Comparison of ENCODE assay signal across 22 mouse cellular contexts in genomic region chr7:66198416-66198815, GRCm38 (mm10).
DNase-seq lines count a peak whose midpoint lies in the region; ATAC-seq and TF ChIP-seq lines count a peak whose summit lies in the region.
"Had no signal": no experiment of that assay in that cellular context is flagged by ENCODE, and none has a peak within 500 bp of the region (broad histone marks: within the 10 kb centered on the region; RNA-seq: fewer than 3 reads in every experiment).

No protein-coding gene starts in this region.

- DNase-seq in heart, postnatal 10 days: no peak
- DNase-seq in liver, embryonic 13.5 days: no peak
- DNase-seq in liver, postnatal 0 days: no peak
- peak; percentile 69 for DNase-seq in A20 (ENCODE audit: low read depth, low spot score)
- DNase-seq in frontal cortex, postnatal 10 days (ENCODE audit: low spot score in 2 of 2): no peak
- no peak for DNase-seq in gastrocnemius, postnatal 36 days
- DNase-seq: cerebellum, adult 18-20 months; cerebellum, postnatal 25 days; embryo, embryonic 11 days; gastrocnemius, postnatal 10 days; kidney, postnatal 4 days; layer of hippocampus, adult 9-11 months; right cerebral cortex, postnatal 25 days had no signal

- H3K9me3 ChIP-seq in heart, embryonic 11.5 days (replicated peaks; ENCODE audit: control insufficient read depth, low read length): no peaks in the 10 kb centered on the region
- H3K9me3 ChIP-seq in liver, embryonic 13.5 days (replicated peaks): no peaks in the 10 kb centered on the region
- no peaks in the 10 kb centered on the region for H3K9me3 ChIP-seq in liver, postnatal 0 days (ENCODE audit: low read length)
- no peaks in the 10 kb centered on the region for H3K9me3 ChIP-seq in limb, embryonic 12.5 days
- H3K9me3 ChIP-seq: forebrain, embryonic 12.5 days; intestine, embryonic 15.5 days; kidney, embryonic 15.5 days; midbrain, embryonic 15.5 days had no signal

- peak overlapping the region; percentile 86; the same call in 1 of the 2 replicates for H3K27ac ChIP-seq in heart, embryonic 11.5 days (ENCODE audit: low read depth, low read length)
- H3K27ac ChIP-seq in liver, embryonic 13.5 days: peak overlapping the region; percentile 85
- no peak overlapping the region for H3K27ac ChIP-seq in liver, postnatal 0 days (ENCODE audit: low read depth)
- H3K27ac ChIP-seq in limb, embryonic 12.5 days: peak overlapping the region; percentile 85
- H3K27ac ChIP-seq: intestine, embryonic 15.5 days; midbrain, embryonic 15.5 days; stomach, postnatal 0 days had no signal

- WGBS in heart, embryonic 11.5 days (ENCODE audit: insufficient replicate concordance): 81% methylated on average over 10 of the region's 10 CpGs
- WGBS in liver, embryonic 13.5 days (ENCODE audit: insufficient replicate concordance): 79% methylated on average over 10 of the region's 10 CpGs
- 74% methylated on average over 10 of the region's 10 CpGs for WGBS in liver, postnatal 0 days (ENCODE audit: insufficient replicate concordance)
- 63% methylated on average over 10 of the region's 10 CpGs for WGBS in limb, embryonic 12.5 days

- no peaks in the 10 kb centered on the region for H3K36me3 ChIP-seq in heart, embryonic 11.5 days (ENCODE audit: control insufficient read depth, insufficient read depth, low read length)
- H3K36me3 ChIP-seq in liver, embryonic 13.5 days: no peaks in the 10 kb centered on the region
- no peaks in the 10 kb centered on the region for H3K36me3 ChIP-seq in liver, postnatal 0 days (replicated peaks; ENCODE audit: insufficient read depth, low read length)
- H3K36me3 ChIP-seq in limb, embryonic 12.5 days: no peaks in the 10 kb centered on the region
- H3K36me3 ChIP-seq: forebrain, embryonic 12.5 days; intestine, embryonic 15.5 days; kidney, embryonic 15.5 days; midbrain, embryonic 15.5 days had no signal

- H3K27me3 ChIP-seq in heart, embryonic 11.5 days (ENCODE audit: control insufficient read depth, insufficient read depth, low read length): no peaks in the 10 kb centered on the region
- H3K27me3 ChIP-seq in liver, embryonic 13.5 days: no peaks in the 10 kb centered on the region
- no peaks in the 10 kb centered on the region for H3K27me3 ChIP-seq in liver, postnatal 0 days (ENCODE audit: insufficient read depth, low read length)
- no peaks in the 10 kb centered on the region for H3K27me3 ChIP-seq in limb, embryonic 12.5 days
- H3K27me3 ChIP-seq: forebrain, embryonic 12.5 days; intestine, embryonic 15.5 days; kidney, embryonic 15.5 days; midbrain, embryonic 15.5 days had no signal

- TF ChIP-seq EP300 in liver, postnatal 0 days (IDR thresholded peaks at IDR 0.05; ENCODE audit: low read depth): no peak

- no peak overlapping the region for H3K9ac ChIP-seq in heart, embryonic 11.5 days (ENCODE audit: low read depth, low read length)
- peak overlapping the region; percentile 57; the same call in 1 of the 2 replicates for H3K9ac ChIP-seq in liver, embryonic 13.5 days
- H3K9ac ChIP-seq in liver, postnatal 0 days (replicated peaks): no peak overlapping the region
- no peak overlapping the region for H3K9ac ChIP-seq in limb, embryonic 12.5 days (replicated peaks)
- H3K9ac ChIP-seq: forebrain, embryonic 12.5 days; intestine, embryonic 15.5 days; kidney, embryonic 15.5 days; midbrain, embryonic 15.5 days had no signal

- TF ChIP-seq CTCF in liver, postnatal 0 days (IDR thresholded peaks at IDR 0.05; ENCODE audit: low read depth): no peak

- intact Hi-C loops in heart, postnatal 10 days (cut with DNase I): loop anchor here (5.0 kb wide), 1 partner anchor 41 kb away; no protein-coding TSS in a partner anchor
- intact Hi-C loops in gastrocnemius, postnatal 36 days (cut with DNase I): loop anchor here (5.0 kb wide), 1 partner anchor 81 kb away; no protein-coding TSS in a partner anchor

- H3K4me3 ChIP-seq in heart, embryonic 11.5 days (ENCODE audit: low read depth, low read length): no peak overlapping the region
- no peak overlapping the region for H3K4me3 ChIP-seq in liver, embryonic 13.5 days (replicated peaks)
- no peak overlapping the region for H3K4me3 ChIP-seq in liver, postnatal 0 days (ENCODE audit: low read depth, low read length)
- H3K4me3 ChIP-seq in limb, embryonic 12.5 days (replicated peaks): no peak overlapping the region
- H3K4me3 ChIP-seq: forebrain, embryonic 12.5 days; heart, adult 2 months; intestine, embryonic 15.5 days; kidney, embryonic 15.5 days; midbrain, embryonic 15.5 days had no signal

- H3K4me1 ChIP-seq in heart, embryonic 11.5 days (ENCODE audit: control insufficient read depth, insufficient read depth, low read length): peaks cover 65% of the 10 kb centered on the region
- H3K4me1 ChIP-seq in liver, embryonic 13.5 days (replicated peaks): peaks cover 81% of the 10 kb centered on the region
- peaks cover 76% of the 10 kb centered on the region for H3K4me1 ChIP-seq in liver, postnatal 0 days (ENCODE audit: insufficient read depth)
- H3K4me1 ChIP-seq in limb, embryonic 12.5 days (replicated peaks): peaks cover 31% of the 10 kb centered on the region

- no peak overlapping the region for H3K4me2 ChIP-seq in heart, embryonic 11.5 days
- no peak overlapping the region for H3K4me2 ChIP-seq in liver, embryonic 13.5 days
- no peak overlapping the region for H3K4me2 ChIP-seq in liver, postnatal 0 days (ENCODE audit: low read depth, low read length)
- H3K4me2 ChIP-seq in limb, embryonic 12.5 days: no peak overlapping the region
- H3K4me2 ChIP-seq: forebrain, embryonic 12.5 days; intestine, embryonic 15.5 days; kidney, embryonic 15.5 days; midbrain, embryonic 15.5 days had no signal

- no peak for ATAC-seq in heart, embryonic 11.5 days (replicated peaks; ENCODE audit: insufficient number of reproducible peaks, low FRiP score, low TSS enrichment)
- ATAC-seq in liver, embryonic 13.5 days (ENCODE audit: low read depth): no peak
- no peak for ATAC-seq in liver, postnatal 0 days
- no peak for ATAC-seq in limb, embryonic 12.5 days (ENCODE audit: insufficient number of reproducible peaks, insufficient read depth, low FRiP score, low TSS enrichment, low read depth)
- ATAC-seq: intestine, embryonic 15.5 days; lung, postnatal 0 days; midbrain, embryonic 15.5 days had no signal
